Mouse (Mus musculus): ENCODE measurements around the gene Abcg5. TPM values are rescaled to one million over a fixed set of nuclear protein-coding genes. Genes with fewer than 3 reads are reported as not detected.

The Abcg5 gene
- polyA plus RNA-seq, 1 experiment from 2014 or later, result 0.45 TPM

- ATAC-seq (ENCODE audit: low read depth), result no peak
- 84% methylated on average over 9 of the region's 9 CpGs for WGBS
- H3K4me1 ChIP-seq (replicated peaks; ENCODE audit: control insufficient read depth, insufficient read depth, low read length), result peaks cover 2% of the 10 kb centered on the region; the same call in 1 of the 2 replicates
- no peak overlapping the region for H3K4me2 ChIP-seq (ENCODE audit: low read depth, low read length)
- H3K9me3 ChIP-seq (ENCODE audit: control insufficient read depth, low read length), result no peaks in the 10 kb centered on the region
- H3K4me3 ChIP-seq (ENCODE audit: low read length), result no peak overlapping the region
- no peaks in the 10 kb centered on the region for H3K27me3 ChIP-seq (ENCODE audit: control insufficient read depth, insufficient read depth, low read depth, low read length)
- no peaks in the 10 kb centered on the region for H3K36me3 ChIP-seq (ENCODE audit: control insufficient read depth, insufficient read depth, low read length)
- no peak overlapping the region for H3K27ac ChIP-seq (ENCODE audit: low read length)
- no peak overlapping the region for H3K9ac ChIP-seq (ENCODE audit: low read length)
Measured at GRCm38 (mm10) chr17:84642324-84642723, 40.5 kb downstream of the Abcg5 start.

GRCm38 (mm10) chr17:84641893-84642292 lies 40.9 kb downstream of the Abcg5 start:
- Histone ChIP-seq H3K4me2 (ENCODE audit: low read depth, low read length) (no peak overlapping the region), H3K4me3 (ENCODE audit: low read length) (no peak overlapping the region), H3K36me3 (ENCODE audit: control insufficient read depth, insufficient read depth, low read length) (peaks cover 4% of the 10 kb centered on the region; the same call in 1 of the 2 replicates), H3K27ac (ENCODE audit: low read length) (no peak overlapping the region), H3K9ac (ENCODE audit: low read length) (no peak overlapping the region), H3K27me3 (ENCODE audit: control insufficient read depth, insufficient read depth, low read depth, low read length) (no peaks in the 10 kb centered on the region), H3K9me3 (ENCODE audit: control insufficient read depth, low read length) (no peaks in the 10 kb centered on the region), H3K4me1 (replicated peaks; ENCODE audit: control insufficient read depth, insufficient read depth, low read length) (peaks cover 2% of the 10 kb centered on the region; the same call in 1 of the 2 replicates)
- 44% methylated on average over 3 of the region's 3 CpGs for WGBS
- no peak for ATAC-seq (ENCODE audit: low read depth)

- Histone ChIP-seq H3K27me3 (ENCODE audit: control insufficient read depth, insufficient read depth, low read depth, low read length) (no peaks in the 10 kb centered on the region), H3K9me3 (ENCODE audit: control insufficient read depth, low read length) (no peaks in the 10 kb centered on the region), H3K9ac (ENCODE audit: low read length) (no peak overlapping the region; the same call in 1 of the 2 replicates), H3K4me1 (replicated peaks; ENCODE audit: control insufficient read depth, insufficient read depth, low read length) (no peaks in the 10 kb centered on the region; the same call in 1 of the 2 replicates), H3K4me2 (ENCODE audit: low read depth, low read length) (no peak overlapping the region), H3K36me3 (ENCODE audit: control insufficient read depth, insufficient read depth, low read length) (peaks cover 4% of the 10 kb centered on the region; the same call in 1 of the 2 replicates), H3K4me3 (ENCODE audit: low read length) (no peak overlapping the region), H3K27ac (ENCODE audit: low read length) (0 out of 2 replicates have a peak overlapping the region, but pooled peaks have one; percentile 17)
- WGBS, result 69% methylated on average over 10 of the region's 10 CpGs
- ATAC-seq (ENCODE audit: low read depth), result no peak
Measured at GRCm38 (mm10) chr17:84639796-84640378, 42.9 kb downstream of the Abcg5 start.

- H3K4me1 ChIP-seq (replicated peaks; ENCODE audit: control insufficient read depth, insufficient read depth, low read length), result no peaks in the 10 kb centered on the region; the same call in 1 of the 2 replicates
- 79% methylated on average over 6 of the region's 6 CpGs for WGBS
- H3K36me3 ChIP-seq (ENCODE audit: control insufficient read depth, insufficient read depth, low read length), result peaks cover 4% of the 10 kb centered on the region; the same call in 1 of the 2 replicates
- no peak overlapping the region for H3K4me2 ChIP-seq (ENCODE audit: low read depth, low read length)
- no peak overlapping the region for H3K4me3 ChIP-seq (ENCODE audit: low read length)
- H3K9ac ChIP-seq (ENCODE audit: low read length), result no peak overlapping the region
- no peak for ATAC-seq (ENCODE audit: low read depth)
- no peaks in the 10 kb centered on the region for H3K27me3 ChIP-seq (ENCODE audit: control insufficient read depth, insufficient read depth, low read depth, low read length)
- no peak overlapping the region for H3K27ac ChIP-seq (ENCODE audit: low read length)
- no peaks in the 10 kb centered on the region for H3K9me3 ChIP-seq (ENCODE audit: control insufficient read depth, low read length)
Measured at GRCm38 (mm10) chr17:84637971-84638370, 44.8 kb downstream of the Abcg5 start.

GRCm38 (mm10) chr17:84636328-84636727 lies 46.5 kb downstream of the Abcg5 start:
- Histone ChIP-seq H3K4me1 (replicated peaks; ENCODE audit: control insufficient read depth, insufficient read depth, low read length) (no peaks in the 10 kb centered on the region), H3K27me3 (ENCODE audit: control insufficient read depth, insufficient read depth, low read depth, low read length) (no peaks in the 10 kb centered on the region), H3K36me3 (ENCODE audit: control insufficient read depth, insufficient read depth, low read length) (peaks cover 4% of the 10 kb centered on the region; the same call in 1 of the 2 replicates), H3K4me2 (ENCODE audit: low read depth, low read length) (no peak overlapping the region), H3K9ac (ENCODE audit: low read length) (no peak overlapping the region), H3K9me3 (ENCODE audit: control insufficient read depth, low read length) (no peaks in the 10 kb centered on the region), H3K27ac (ENCODE audit: low read length) (no peak overlapping the region), H3K4me3 (ENCODE audit: low read length) (no peak overlapping the region)
- no peak for ATAC-seq (ENCODE audit: low read depth)
- 55% methylated on average over 8 of the region's 8 CpGs for WGBS

GRCm38 (mm10) chr17:84633443-84633842 lies 49.4 kb downstream of the Abcg5 start:
- H3K27ac ChIP-seq (ENCODE audit: low read length), result no peak overlapping the region
- H3K36me3 ChIP-seq (ENCODE audit: control insufficient read depth, insufficient read depth, low read length), result peaks cover 4% of the 10 kb centered on the region; the same call in 1 of the 2 replicates
- no peaks in the 10 kb centered on the region for H3K27me3 ChIP-seq (ENCODE audit: control insufficient read depth, insufficient read depth, low read depth, low read length)
- ATAC-seq (ENCODE audit: low read depth), result no peak
- H3K4me1 ChIP-seq (replicated peaks; ENCODE audit: control insufficient read depth, insufficient read depth, low read length), result no peaks in the 10 kb centered on the region
- WGBS, result 65% methylated on average over 13 of the region's 13 CpGs
- H3K9ac ChIP-seq (ENCODE audit: low read length), result no peak overlapping the region
- no peaks in the 10 kb centered on the region for H3K9me3 ChIP-seq (ENCODE audit: control insufficient read depth, low read length)
- no peak overlapping the region for H3K4me2 ChIP-seq (ENCODE audit: low read depth, low read length)
- no peak overlapping the region for H3K4me3 ChIP-seq (ENCODE audit: low read length)

GRCm38 (mm10) chr17:84631836-84632235 lies 51.0 kb downstream of the Abcg5 start:
- H3K4me2 ChIP-seq (ENCODE audit: low read depth, low read length), result no peak overlapping the region
- H3K9me3 ChIP-seq (ENCODE audit: control insufficient read depth, low read length), result no peaks in the 10 kb centered on the region
- H3K4me3 ChIP-seq (ENCODE audit: low read length), result no peak overlapping the region
- H3K36me3 ChIP-seq (ENCODE audit: control insufficient read depth, insufficient read depth, low read length), result no peaks in the 10 kb centered on the region; the same call in 1 of the 2 replicates
- WGBS, result 86% methylated on average over 6 of the region's 6 CpGs
- no peak overlapping the region for H3K9ac ChIP-seq (ENCODE audit: low read length)
- H3K27me3 ChIP-seq (ENCODE audit: control insufficient read depth, insufficient read depth, low read depth, low read length), result no peaks in the 10 kb centered on the region
- H3K27ac ChIP-seq (ENCODE audit: low read length), result no peak overlapping the region
- no peak for ATAC-seq (ENCODE audit: low read depth)
- H3K4me1 ChIP-seq (replicated peaks; ENCODE audit: control insufficient read depth, insufficient read depth, low read length), result 0 out of 2 replicates have a peak, but pooled peaks cover 2% of the 10 kb centered on the region

GRCm38 (mm10) chr17:84628611-84629010 lies 54.2 kb downstream of the Abcg5 start:
- Histone ChIP-seq H3K27me3 (ENCODE audit: control insufficient read depth, insufficient read depth, low read depth, low read length) (no peaks in the 10 kb centered on the region), H3K9ac (ENCODE audit: low read length) (no peak overlapping the region), H3K9me3 (ENCODE audit: control insufficient read depth, low read length) (no peaks in the 10 kb centered on the region), H3K4me2 (ENCODE audit: low read depth, low read length) (no peak overlapping the region), H3K27ac (ENCODE audit: low read length) (no peak overlapping the region), H3K36me3 (ENCODE audit: control insufficient read depth, insufficient read depth, low read length) (no peaks in the 10 kb centered on the region), H3K4me1 (replicated peaks; ENCODE audit: control insufficient read depth, insufficient read depth, low read length) (0 out of 2 replicates have a peak, but pooled peaks cover 4% of the 10 kb centered on the region), H3K4me3 (ENCODE audit: low read length) (no peak overlapping the region)
- WGBS, result 57% methylated on average over 9 of the region's 9 CpGs
- ATAC-seq (ENCODE audit: low read depth), result no peak

- 79% methylated on average over 10 of the region's 10 CpGs for WGBS
- H3K4me2 ChIP-seq (ENCODE audit: low read depth, low read length), result no peak overlapping the region
- H3K4me3 ChIP-seq (ENCODE audit: low read length), result no peak overlapping the region
- ATAC-seq (ENCODE audit: low read depth), result no peak
- H3K9me3 ChIP-seq (ENCODE audit: control insufficient read depth, low read length), result no peaks in the 10 kb centered on the region
- H3K27ac ChIP-seq (ENCODE audit: low read length), result no peak overlapping the region
- no peaks in the 10 kb centered on the region for H3K36me3 ChIP-seq (ENCODE audit: control insufficient read depth, insufficient read depth, low read length)
- H3K27me3 ChIP-seq (ENCODE audit: control insufficient read depth, insufficient read depth, low read depth, low read length), result no peaks in the 10 kb centered on the region
- no peak overlapping the region for H3K9ac ChIP-seq (ENCODE audit: low read length)
- 0 out of 2 replicates have a peak, but pooled peaks cover 4% of the 10 kb centered on the region for H3K4me1 ChIP-seq (replicated peaks; ENCODE audit: control insufficient read depth, insufficient read depth, low read length)
Measured at GRCm38 (mm10) chr17:84627721-84628120, 55.1 kb downstream of the Abcg5 start.

All from lung, embryonic 16.5 days (tissue).